In the genomic region with DNA sequence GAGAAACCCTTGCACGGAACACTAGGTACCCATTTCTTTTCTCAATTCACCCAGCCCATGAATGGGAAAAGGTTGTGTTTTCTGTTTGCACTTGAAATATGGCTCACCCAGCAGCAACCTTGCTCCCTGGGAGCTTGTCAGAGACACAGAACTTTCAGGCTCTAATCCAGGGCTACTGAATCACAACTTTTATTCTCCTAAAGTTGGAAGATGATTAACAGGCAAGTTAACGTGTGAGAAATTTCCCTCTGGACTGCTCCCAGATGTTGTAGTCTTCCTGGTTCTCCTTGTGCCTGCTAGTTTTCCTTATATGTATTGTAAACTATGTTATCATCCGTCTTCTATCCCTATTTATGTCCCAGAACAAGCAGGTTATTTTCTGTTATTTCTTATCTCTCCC, we compare ENCODE assay signal across 18 mouse cellular contexts.
"Had no signal": no experiment of that assay in that cellular context is flagged by ENCODE, and none has a peak within 500 bp of the region (broad histone marks: within the 10 kb centered on the region; RNA-seq: fewer than 3 reads in every experiment).

No protein-coding gene starts in this region.

- H3K27me3 ChIP-seq: midbrain, embryonic 12.5 days; neural tube, embryonic 13.5 days; neural tube, embryonic 15.5 days had no signal

- H3K4me2 ChIP-seq: lung, embryonic 14.5 days; midbrain, embryonic 12.5 days; neural tube, embryonic 13.5 days; neural tube, embryonic 15.5 days had no signal

- DNase-seq: lung, embryonic 14.5 days; lung, postnatal 10 days; lung, postnatal 4 days; midbrain, embryonic 14.5 days; retina, postnatal 1 day; right cerebral cortex, adult 18-20 months; right cerebral cortex, postnatal 25 days; right cerebral cortex, postnatal 4 days; spleen, adult 18-20 months; thymus, adult 18-20 months; thymus, postnatal 14 days; thymus, postnatal 36 days had no signal

- H3K9ac ChIP-seq: lung, embryonic 14.5 days; midbrain, embryonic 12.5 days; neural tube, embryonic 13.5 days; neural tube, embryonic 15.5 days had no signal

- H3K27ac ChIP-seq: midbrain, embryonic 10.5 days; midbrain, embryonic 12.5 days; neural tube, embryonic 13.5 days; neural tube, embryonic 15.5 days had no signal

- H3K4me3 ChIP-seq: midbrain, embryonic 10.5 days; midbrain, embryonic 12.5 days; myocyte; neural tube, embryonic 13.5 days; neural tube, embryonic 15.5 days had no signal

- H3K36me3 ChIP-seq: midbrain, embryonic 10.5 days; midbrain, embryonic 12.5 days; neural tube, embryonic 13.5 days; neural tube, embryonic 15.5 days had no signal

- ATAC-seq: midbrain, embryonic 16.5 days had no signal

- H3K4me1 ChIP-seq: midbrain, embryonic 10.5 days; midbrain, embryonic 12.5 days; neural tube, embryonic 13.5 days; neural tube, embryonic 15.5 days had no signal

- H3K9me3 ChIP-seq: midbrain, embryonic 10.5 days; midbrain, embryonic 12.5 days; neural tube, embryonic 13.5 days; neural tube, embryonic 15.5 days had no signal
